Mouse (Mus musculus) heart, embryonic 12.5 days (tissue): ENCODE results near the gene Cd55. TPM values are rescaled to one million over a fixed set of nuclear protein-coding genes. Genes with fewer than 3 reads are reported as not detected.
A peak's percentile ranks its signal among the peaks of the same experiment; 100 is the strongest.
"Not testable (repeated sequence)": the region's sequence is repeated elsewhere in the genome, so short reads cannot be mapped to it uniquely, and the experiment has no call there.

Source experiments
- ATAC-seq: fragments of 200-750 bp; cut with Nextera tagmentation; 2 replicates; pipeline ENCODE4 v1.8.0; 2017; ENCODE audit warnings: moderate TSS enrichment, moderate library complexity; ENCODE audit not compliant: insufficient number of reproducible peaks, low FRiP score
- H3K27ac ChIP-seq: fragments of 300-500 bp; sonication (generic); 2 replicates; pipeline ENCODE4 v1.5.1; 2016; ENCODE audit warnings: mild to moderate bottlenecking, moderate library complexity; ENCODE audit not compliant: poor library complexity, severe bottlenecking
- H3K27me3 ChIP-seq: fragments of 300-500 bp; sonication (generic); replicated peaks from 2 replicates; pipeline ENCODE4 v1.6.1; 2016; ENCODE audit warnings: mild to moderate bottlenecking, moderate library complexity
- H3K36me3 ChIP-seq: fragments of 300-500 bp; sonication (generic); 2 replicates; pipeline ENCODE4 v1.6.1; 2016; ENCODE audit warnings: mild to moderate bottlenecking, moderate library complexity
- H3K4me1 ChIP-seq: fragments of 300-500 bp; sonication (generic); replicated peaks from 2 replicates; pipeline ENCODE4 v1.6.1; 2016; ENCODE audit warnings: mild to moderate bottlenecking
- H3K4me2 ChIP-seq: fragments of 300-500 bp; sonication (generic); 2 replicates; pipeline ENCODE4 v1.6.1; 2016; ENCODE audit warnings: mild to moderate bottlenecking, moderate library complexity
- H3K4me3 ChIP-seq: fragments of 300-500 bp; sonication (generic); 2 replicates; pipeline ENCODE4 v1.5.1; 2016; ENCODE audit warnings: mild to moderate bottlenecking
- H3K9ac ChIP-seq: fragments of 300-500 bp; sonication (generic); 2 replicates; pipeline ENCODE4 v1.6.1; 2016; ENCODE audit warnings: mild to moderate bottlenecking, moderate library complexity
- H3K9me3 ChIP-seq: fragments of 300-500 bp; sonication (generic); replicated peaks from 2 replicates; pipeline ENCODE4 v1.6.1; 2016; ENCODE audit warnings: mild to moderate bottlenecking, moderate library complexity
- WGBS: fragments of 180-500 bp; shearing (Covaris S2); methylation state at CpG from one replicate; pipeline ENCODE4 v1.1.7; 2016; 5-methylcytosine and 5-hydroxymethylcytosine counted together
- polyA plus RNA-seq: library from polyadenylated mRNA; unstranded; fragments of >200 nt; fragmentation: Nextera tagmentation; extraction: Ambion mirVana; gene quantifications from 2 replicates; pipeline ENCODE4 v1.2.1, GENCODE M21; 2016

Cd55 gene
- polyA plus RNA-seq, 1 experiment from 2014 or later = 13.4 TPM

DNA sequence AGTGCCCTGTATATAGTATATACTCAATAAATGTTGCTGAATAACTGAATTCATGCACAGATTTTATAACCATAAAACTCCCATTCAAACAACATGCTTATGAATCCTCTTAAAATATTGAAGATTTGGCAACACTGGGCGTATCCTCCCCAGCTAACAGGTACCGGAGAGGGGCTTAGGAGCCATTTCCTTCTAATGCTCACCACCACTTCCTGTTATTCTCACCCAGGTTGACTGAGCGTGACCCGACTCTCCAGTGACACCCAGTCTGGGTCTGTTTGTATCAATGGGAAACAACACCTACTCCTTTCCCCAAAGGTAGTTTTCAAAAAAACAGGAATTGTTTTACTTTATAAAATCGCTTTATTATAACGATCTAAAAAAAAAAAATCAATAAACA lies 12.4 kb upstream of the Cd55 start:
- H3K36me3 ChIP-seq = no peaks in the 10 kb centered on the region
- no peaks in the 10 kb centered on the region for H3K27me3 ChIP-seq
- H3K4me1 ChIP-seq = no peaks in the 10 kb centered on the region
- 73% methylated on average over 6 of the region's 6 CpGs for WGBS
- H3K4me3 ChIP-seq = no peak overlapping the region
- H3K4me2 ChIP-seq = no peak overlapping the region
- no peak overlapping the region for H3K9ac ChIP-seq
- no peak overlapping the region for H3K27ac ChIP-seq
- no peak for ATAC-seq
- H3K9me3 ChIP-seq = no peaks in the 10 kb centered on the region

DNA sequence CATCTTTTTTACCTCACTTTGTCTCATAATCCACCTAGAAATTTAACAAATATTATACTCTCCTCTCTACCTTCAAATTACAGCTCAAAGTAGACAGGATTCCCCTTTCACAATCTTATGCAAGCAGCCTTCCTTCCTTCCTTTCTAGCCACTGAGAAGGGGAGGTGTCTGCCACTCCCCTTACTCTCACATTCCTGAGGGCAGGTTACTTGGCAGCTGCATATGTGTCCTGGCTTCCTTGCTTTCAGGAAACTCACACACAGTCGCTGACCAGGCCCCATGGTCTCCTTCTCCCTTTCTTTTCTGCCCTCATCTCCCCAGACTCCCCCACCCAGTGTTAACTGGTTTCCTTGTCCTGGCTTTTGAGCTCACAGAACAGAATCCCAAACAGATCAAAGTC lies 11.7 kb upstream of the Cd55 start:
- WGBS = 8% methylated on average over 1 of the region's 1 CpGs
- no peak for ATAC-seq

GRCm38 (mm10) chr1:130470074-130470473 lies 7.5 kb upstream of the Cd55 start:
- Histone ChIP-seq H3K9ac (no peak overlapping the region), H3K4me1 (0 out of 2 replicates have a peak, but pooled peaks cover 3% of the 10 kb centered on the region), H3K27ac (no peak overlapping the region), H3K9me3 (no peaks in the 10 kb centered on the region), H3K27me3 (no peaks in the 10 kb centered on the region), H3K4me3 (no peak overlapping the region), H3K36me3 (no peaks in the 10 kb centered on the region), H3K4me2 (no peak overlapping the region)
- WGBS = 85% methylated on average over 4 of the region's 4 CpGs
- ATAC-seq = no peak

More for the DNA sequence above, 11.7 kb upstream of the Cd55 start:
- no peak overlapping the region for H3K4me3 ChIP-seq
- H3K9me3 ChIP-seq = no peaks in the 10 kb centered on the region
- no peak overlapping the region for H3K9ac ChIP-seq
- no peak overlapping the region for H3K4me2 ChIP-seq
- H3K27ac ChIP-seq = no peak overlapping the region
- no peaks in the 10 kb centered on the region for H3K27me3 ChIP-seq
- H3K4me1 ChIP-seq = no peaks in the 10 kb centered on the region
- H3K36me3 ChIP-seq = no peaks in the 10 kb centered on the region

DNA sequence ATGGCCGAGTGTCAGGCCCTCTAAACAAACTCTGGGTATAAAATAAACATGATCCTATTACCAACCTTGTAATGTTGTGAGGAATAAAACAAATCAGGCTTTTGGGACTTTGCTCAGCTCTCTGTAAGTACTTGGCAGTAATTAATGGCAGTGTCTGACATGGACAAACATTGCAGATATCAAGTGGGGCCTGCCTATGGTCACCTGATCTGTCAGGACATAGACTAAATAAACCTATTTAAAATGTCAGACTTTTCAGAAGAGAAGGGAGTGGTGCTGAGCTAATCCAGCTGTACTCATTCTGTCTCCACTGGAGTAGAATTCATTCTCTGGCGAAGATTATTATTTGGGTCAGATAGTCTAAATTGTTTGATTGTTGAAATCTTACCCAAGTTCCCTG lies 4.9 kb upstream of the Cd55 start:
- H3K27ac ChIP-seq = no peak overlapping the region
- no peak overlapping the region for H3K4me2 ChIP-seq
- ATAC-seq = no peak
- H3K4me1 ChIP-seq = peaks cover 8% of the 10 kb centered on the region
- no peaks in the 10 kb centered on the region for H3K36me3 ChIP-seq
- no peaks in the 10 kb centered on the region for H3K27me3 ChIP-seq
- H3K9me3 ChIP-seq = no peaks in the 10 kb centered on the region
- H3K4me3 ChIP-seq = no peak overlapping the region
- 48% methylated on average over 2 of the region's 2 CpGs for WGBS
- no peak overlapping the region for H3K9ac ChIP-seq

- no peak for ATAC-seq
- Histone ChIP-seq H3K36me3 (no peaks in the 10 kb centered on the region), H3K27me3 (no peaks in the 10 kb centered on the region), H3K4me3 (no peak overlapping the region), H3K9me3 (no peaks in the 10 kb centered on the region), H3K9ac (no peak overlapping the region), H3K4me1 (peaks cover 8% of the 10 kb centered on the region), H3K4me2 (no peak overlapping the region), H3K27ac (no peak overlapping the region)
Measured at GRCm38 (mm10) chr1:130464173-130464572, 1.6 kb upstream of the Cd55 start.

GRCm38 (mm10) chr1:130462867-130463266 lies 323 bp upstream of the Cd55 start:
- H3K9me3 ChIP-seq = no peaks in the 10 kb centered on the region
- peak overlapping the region; percentile 91 for H3K4me2 ChIP-seq
- ATAC-seq = no peak
- H3K9ac ChIP-seq = peak overlapping the region; percentile 67
- H3K4me1 ChIP-seq = peaks cover 8% of the 10 kb centered on the region
- H3K36me3 ChIP-seq = no peaks in the 10 kb centered on the region
- peak overlapping the region; percentile 61 for H3K4me3 ChIP-seq
- WGBS = 5% methylated on average over 4 of the region's 4 CpGs
- H3K27me3 ChIP-seq = no peaks in the 10 kb centered on the region
- H3K27ac ChIP-seq = no peak overlapping the region

GRCm38 (mm10) chr1:130455111-130455510 lies 7.4 kb downstream of the Cd55 start:
- Histone ChIP-seq H3K4me1 (no peaks in the 10 kb centered on the region), H3K27me3 (no peaks in the 10 kb centered on the region), H3K27ac (no peak overlapping the region), H3K4me2 (no peak overlapping the region), H3K9ac (no peak overlapping the region), H3K36me3 (no peaks in the 10 kb centered on the region), H3K4me3 (no peak overlapping the region), H3K9me3 (no peaks in the 10 kb centered on the region)
- WGBS = 79% methylated on average over 2 of the region's 2 CpGs
- no peak for ATAC-seq

DNA sequence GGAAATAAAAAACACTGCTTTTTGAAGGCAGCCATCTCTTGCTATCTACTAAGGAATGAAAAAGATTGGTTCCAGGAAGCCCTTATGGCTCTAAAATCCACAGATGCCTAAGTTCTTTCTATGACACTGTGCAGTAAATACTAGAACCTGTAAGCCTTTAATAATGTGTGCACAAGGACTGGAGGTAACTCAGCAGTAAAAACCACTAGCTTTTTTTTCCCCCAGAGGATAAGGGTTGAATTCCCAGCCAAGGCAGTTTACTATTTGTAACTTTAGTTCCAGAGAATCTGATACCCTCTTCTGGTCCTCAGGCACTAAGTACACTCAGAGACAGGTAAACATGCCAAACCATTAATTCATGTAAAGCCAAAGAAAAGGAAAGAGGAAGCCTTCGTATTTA lies 19.6 kb downstream of the Cd55 start:
- H3K27ac ChIP-seq, H3K36me3 ChIP-seq: not testable (repeated sequence)
- 85% methylated on average over 1 of the region's 1 CpGs for WGBS

GRCm38 (mm10) chr1:130430920-130431319 lies 31.6 kb downstream of the Cd55 start:
- H3K36me3 ChIP-seq = no peaks in the 10 kb centered on the region
- H3K4me1 ChIP-seq = no peaks in the 10 kb centered on the region
- no peak for ATAC-seq
- H3K4me3 ChIP-seq = no peak overlapping the region
- 63% methylated on average over 4 of the region's 4 CpGs for WGBS
- no peak overlapping the region for H3K27ac ChIP-seq
- no peak overlapping the region for H3K9ac ChIP-seq
- 0 out of 2 replicates have a peak, but pooled peaks cover 4% of the 10 kb centered on the region for H3K9me3 ChIP-seq
- no peak overlapping the region for H3K4me2 ChIP-seq
- H3K27me3 ChIP-seq = no peaks in the 10 kb centered on the region

More for the DNA sequence above, 19.6 kb downstream of the Cd55 start:
- H3K9ac ChIP-seq, H3K4me2 ChIP-seq, H3K4me3 ChIP-seq, H3K27me3 ChIP-seq, H3K4me1 ChIP-seq, ATAC-seq, H3K9me3 ChIP-seq: not testable (repeated sequence)

DNA sequence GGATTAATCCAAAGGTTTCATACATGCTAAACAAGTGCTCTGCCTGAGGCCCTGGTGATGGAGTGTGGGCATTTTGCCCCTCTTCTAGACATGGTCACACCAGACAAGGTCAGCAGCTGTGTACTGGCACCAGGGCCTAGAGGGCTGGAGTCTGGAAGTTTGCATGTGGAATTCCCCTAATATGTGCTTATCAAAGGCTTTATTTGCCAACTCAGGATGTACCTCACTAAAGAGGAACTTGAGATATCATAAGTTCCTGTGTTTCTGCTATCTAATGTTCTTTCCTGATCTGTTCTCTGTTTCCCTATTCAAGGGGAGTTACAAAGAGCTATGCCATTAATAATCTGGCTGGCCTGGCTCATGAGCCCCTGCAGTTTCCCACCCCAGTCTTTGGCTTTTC lies 33.9 kb downstream of the Cd55 start:
- peak overlapping the region; percentile 21; the same call in 1 of the 2 replicates for H3K27ac ChIP-seq
- peak; percentile 39; the same call in 1 of the 2 replicates for ATAC-seq
- H3K4me1 ChIP-seq, H3K4me2 ChIP-seq, H3K36me3 ChIP-seq, H3K9me3 ChIP-seq, H3K4me3 ChIP-seq, H3K27me3 ChIP-seq, H3K9ac ChIP-seq: not testable (repeated sequence)

- not testable (repeated sequence) for H3K36me3 ChIP-seq, ATAC-seq, H3K4me1 ChIP-seq, H3K9me3 ChIP-seq, H3K4me2 ChIP-seq, H3K27ac ChIP-seq, H3K4me3 ChIP-seq, H3K27me3 ChIP-seq, H3K9ac ChIP-seq
- 68% methylated on average over 3 of the region's 3 CpGs for WGBS
Measured at GRCm38 (mm10) chr1:130427175-130427853, 35.2 kb downstream of the Cd55 start.

DNA sequence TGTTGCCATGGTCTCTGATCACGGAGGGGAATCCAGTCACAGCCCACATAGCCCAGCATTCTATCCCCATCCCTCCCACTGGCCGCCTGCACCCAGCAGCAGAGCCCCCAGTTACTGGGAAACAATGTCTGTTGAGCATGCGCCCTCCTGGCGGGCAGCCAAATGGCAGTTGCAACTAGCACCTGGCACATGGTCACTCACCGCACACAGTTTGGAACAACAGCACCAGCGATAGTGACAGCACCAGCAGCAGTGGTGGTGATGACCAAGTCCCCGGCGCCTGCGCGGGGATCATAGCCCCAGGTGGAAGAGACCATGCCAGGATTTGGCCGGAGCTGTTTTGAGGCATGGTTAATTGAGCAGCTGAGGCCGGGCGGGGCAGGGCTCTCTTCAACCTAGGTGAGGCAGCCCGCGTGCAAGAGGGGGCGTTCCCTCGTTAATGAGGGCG lies 39.9 kb downstream of the Cd55 start, which contains the start of gene Cd55b:
TSS of gene Cd55b (minus strand) at position 346 of the 448 bp plus-strand sequence.
- H3K9me3 ChIP-seq = no peaks in the 10 kb centered on the region
- no peaks in the 10 kb centered on the region for H3K36me3 ChIP-seq
- WGBS = 42% methylated on average over 18 of the region's 18 CpGs
- H3K27ac ChIP-seq = no peak within 1 kb of the TSS
- 0 out of 2 replicates have a peak, but pooled peaks cover 6% of the 10 kb centered on the region for H3K4me1 ChIP-seq
- H3K4me3 ChIP-seq = no peak within 1 kb of the TSS
- no peak for ATAC-seq
- no peaks in the 10 kb centered on the region for H3K27me3 ChIP-seq
- no peak within 1 kb of the TSS for H3K9ac ChIP-seq
- H3K4me2 ChIP-seq = peak within 1 kb of the TSS; percentile 51
